Mouse (Mus musculus) c-Kit-positive CD71-positive TER-119-negative erythroid progenitor cells, embryonic 14.5 days (primary cell): ENCODE results near the gene 2310002L09Rik.
"Not testable (repeated sequence)": the region's sequence is repeated elsewhere in the genome, so short reads cannot be mapped to it uniquely, and the experiment has no call there.

ENCODE experiments used
- DNase-seq: peaks from one replicate; pipeline ENCODE4 v3.0.0-alpha.2; 2013; ENCODE audit warnings: low read depth

Gene 2310002L09Rik

GRCm38 (mm10) chr4:73950375-73950896 is at the start of gene 2310002L09Rik:
Gene 2310002L09Rik, minus strand, starts transcription at chr4:73950846.
- no peak for DNase-seq

GRCm38 (mm10) chr4:73980454-73980853 is 29.8 kb upstream of the 2310002L09Rik start:
- DNase-seq, result no peak

- not testable (repeated sequence) for DNase-seq
Measured at GRCm38 (mm10) chr4:73920660-73921059, 30.0 kb downstream of the 2310002L09Rik start, which contains the start of gene Gm11756. Gene Gm11756, minus strand, starts transcription at chr4:73920760.

GRCm38 (mm10) chr4:73905853-73906252 is 44.8 kb downstream of the 2310002L09Rik start, which contains the start of gene Gm13871:
Gene Gm13871, minus strand, starts transcription at chr4:73905953.
- not testable (repeated sequence) for DNase-seq

GRCm38 (mm10) chr4:73891012-73891411 is 59.6 kb downstream of the 2310002L09Rik start, which contains the start of gene Gm11757:
Gene Gm11757, minus strand, starts transcription at chr4:73891112.
- not testable (repeated sequence) for DNase-seq
